Mouse (Mus musculus) ES-Bruce4 (cell line): ENCODE data around the gene Rerg.

Experiments
- CTCF ChIP-seq: IDR thresholded peaks from one replicate; pipeline ENCODE4 v1.8.1; 2011; ENCODE audit warnings: low read depth, low read length
- EP300 ChIP-seq: IDR thresholded peaks from 2 replicates; pipeline ENCODE4 v1.6.1; 2011; ENCODE audit warnings: low read depth, low read length; ENCODE audit not compliant: insufficient read depth
- POLR2A ChIP-seq: IDR thresholded peaks from one replicate; pipeline ENCODE4 v1.8.1; 2011; ENCODE audit warnings: low read length; ENCODE audit not compliant: insufficient read depth

GRCm38 (mm10) chr6:137144526-137144840 lies 25.8 kb downstream of the Rerg start:
- TF ChIP-seq POLR2A (no peak), CTCF (no peak), EP300 (no peak)
